Mouse (Mus musculus) urinary bladder, postnatal 0 days (tissue): ENCODE data around the gene Zfp719. TPM values are rescaled to one million over a fixed set of nuclear protein-coding genes. Genes with fewer than 3 reads are reported as not detected.

ENCODE experiments used
- polyA plus RNA-seq: library from polyadenylated mRNA; unstranded; fragments of >200 nt; fragmentation: Nextera tagmentation; extraction: Ambion mirVana; gene quantifications from 2 replicates; pipeline ENCODE4 v1.2.1, GENCODE M21; 2015

The Zfp719 gene
- 4.7 and 6.3 TPM in 2 replicates for polyA plus RNA-seq

DNA sequence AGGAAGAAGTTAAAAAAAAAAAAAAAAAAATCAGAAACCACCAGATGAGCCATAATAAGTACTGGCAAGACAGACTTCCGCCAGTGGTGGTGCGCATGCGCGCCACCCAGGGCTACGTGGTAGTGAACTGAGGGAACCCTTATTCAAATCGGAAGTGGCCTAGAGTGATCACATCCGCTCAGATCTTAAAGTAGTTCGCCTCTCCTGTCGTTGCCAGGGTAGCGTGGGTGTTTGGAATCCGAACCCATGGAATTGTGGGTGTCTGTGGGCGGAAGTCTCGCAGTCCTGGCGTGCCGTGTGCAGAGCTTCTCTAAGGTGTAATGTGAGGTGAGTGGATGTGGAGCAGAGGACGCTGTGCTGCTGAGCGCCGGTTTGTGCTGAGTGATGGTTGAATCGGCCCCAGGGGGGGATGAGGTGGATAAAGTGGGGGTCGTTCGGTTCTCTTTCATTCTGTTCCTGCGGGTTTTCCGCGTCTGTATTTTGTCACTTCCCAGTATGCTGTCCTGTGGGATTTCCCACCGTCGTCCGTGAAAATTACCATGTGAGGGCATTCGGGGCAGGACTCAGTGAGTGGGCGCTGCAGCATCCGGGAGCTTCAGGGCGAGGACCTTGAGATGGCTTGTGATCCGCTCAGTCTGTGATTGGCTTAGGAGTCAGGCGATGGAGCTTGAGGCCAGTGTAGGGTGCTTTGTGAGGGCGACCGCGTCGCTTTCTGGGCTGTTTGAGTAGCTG lies at the start of gene Zfp719:
Gene Zfp719, plus strand, starts transcription at position 171 of the 732 bp plus-strand sequence.

GRCm38 (mm10) chr7:43544225-43544977 lies 35.0 kb upstream of the Zfp719 start, which contains the start of gene Cd33:
Gene Cd33 (minus strand): TSS chr7:43544428.

DNA sequence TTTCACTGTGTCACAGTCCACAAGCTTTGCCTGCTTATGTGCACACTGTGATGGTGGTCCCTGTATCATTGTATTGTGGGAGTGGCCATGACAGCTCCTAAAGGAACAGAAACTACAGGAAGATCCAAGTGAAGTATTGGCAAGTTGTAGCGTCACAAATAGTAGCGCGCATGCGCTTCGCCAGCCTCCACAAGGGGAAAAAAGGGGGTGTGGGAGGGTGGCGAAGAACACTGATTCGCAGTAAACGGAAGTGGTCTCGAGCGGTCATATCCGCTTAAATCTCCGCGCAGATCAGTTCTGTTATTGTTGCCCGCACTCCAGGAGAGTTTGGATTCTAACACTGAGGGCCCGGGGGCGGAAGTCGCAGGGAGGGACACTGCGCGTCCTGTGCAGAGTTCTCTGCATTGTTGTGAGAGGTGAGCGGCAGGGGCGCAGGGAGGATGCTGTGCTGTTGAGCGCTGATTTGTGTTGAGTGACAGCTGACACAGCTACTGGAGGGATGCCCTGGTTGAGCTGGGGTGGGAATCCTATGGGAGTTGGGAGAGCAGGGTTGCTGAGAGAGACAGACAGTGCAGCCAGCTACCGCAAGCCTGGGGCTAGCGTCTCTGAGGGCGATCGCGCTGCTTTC lies 17.3 kb upstream of the Zfp719 start, which contains the start of gene Zfp658:
Gene Zfp658, plus strand, starts transcription at position 251 of the 628 bp plus-strand sequence.

DNA sequence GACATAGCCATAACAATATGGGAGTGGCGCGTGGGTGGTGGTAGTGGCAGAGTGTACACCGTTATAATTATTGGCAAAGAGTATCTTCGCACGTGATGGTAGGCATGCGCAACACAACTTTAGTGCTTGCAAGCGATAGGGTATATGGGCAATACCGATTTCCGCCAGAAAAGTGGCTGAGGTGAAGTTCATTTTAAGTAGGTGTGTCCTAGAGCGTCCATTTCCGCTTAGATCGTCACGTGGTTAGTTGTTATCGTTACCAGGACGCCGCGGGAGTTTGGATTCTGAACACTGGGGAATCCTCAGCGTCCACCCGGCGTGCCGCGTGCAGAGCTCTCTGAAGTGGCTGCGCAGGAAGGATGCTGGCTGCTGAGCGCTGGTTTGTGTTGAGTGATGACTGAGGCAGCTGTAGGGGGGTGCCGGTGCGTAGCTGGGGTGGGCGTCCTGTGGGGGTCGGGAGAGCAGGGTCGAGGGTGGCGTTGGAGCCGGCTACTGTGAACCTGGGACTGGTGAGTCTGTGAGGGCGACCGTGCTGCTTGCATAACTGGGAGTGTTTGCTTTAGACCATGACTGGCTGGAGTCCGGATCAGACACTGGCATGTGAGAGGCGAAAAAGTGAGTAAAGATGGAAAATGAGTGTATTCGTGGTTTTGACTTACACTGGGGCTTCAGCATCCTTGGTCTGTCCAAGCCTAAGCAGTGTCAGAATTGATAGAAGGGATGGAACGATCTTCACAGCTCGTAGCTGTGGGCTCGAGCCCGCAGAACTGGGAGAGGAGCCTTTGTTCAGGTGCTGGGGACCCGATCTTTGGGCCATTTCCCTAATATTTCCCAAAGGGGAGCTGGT lies 27.7 kb downstream of the Zfp719 start, which contains the start of gene Zfp819:
Gene Zfp819, plus strand, starts transcription at position 274 of the 847 bp plus-strand sequence.

DNA sequence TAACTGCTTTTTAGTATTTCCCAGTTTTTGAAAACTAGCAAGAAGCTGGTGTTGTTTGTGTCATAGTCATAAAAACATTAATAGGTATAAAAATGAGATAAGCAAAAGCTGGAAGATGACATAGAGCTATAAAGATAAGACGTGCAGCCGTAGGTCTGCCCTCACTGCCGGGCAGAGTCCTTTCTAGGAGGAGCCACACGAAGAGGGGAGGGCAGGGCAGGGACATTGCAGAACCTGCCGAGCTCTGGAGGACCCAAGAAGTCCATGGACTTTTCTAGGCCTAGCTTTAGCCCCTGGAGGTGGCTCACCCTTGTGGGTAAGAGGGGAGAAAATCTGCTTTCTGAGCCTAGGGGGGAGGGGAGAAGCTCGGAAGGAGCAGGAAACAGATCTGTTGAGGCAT lies 55.1 kb downstream of the Zfp719 start, which contains the start of gene Ceacam18:
Gene Ceacam18, plus strand, starts transcription at position 208 of the 400 bp plus-strand sequence.

Other genes with a start within 250 kb of the Zfp719 start
- gene Siglecf, start 228.3 kb upstream of the Zfp719 start, polyA plus RNA-seq, result 0.10 and 0.47 TPM in 2 replicates
- gene Siglecg, start 171.4 kb upstream of the Zfp719 start, polyA plus RNA-seq, result 0.25 and 0.34 TPM in 2 replicates
- not detected in 2 replicates for gene Lim2, start 151.9 kb upstream of the Zfp719 start, polyA plus RNA-seq
- 0.75 and 0.80 TPM in 2 replicates for gene Nkg7, start 142.5 kb upstream of the Zfp719 start, polyA plus RNA-seq
- not detected in 2 replicates for gene Cldnd2, start 138.8 kb upstream of the Zfp719 start, polyA plus RNA-seq
- gene Etfb, start 135.5 kb upstream of the Zfp719 start, polyA plus RNA-seq, result 302 and 307 TPM in 2 replicates
- gene Gm45233, start 135.5 kb upstream of the Zfp719 start, polyA plus RNA-seq, result 0.17 TPM in 1 of 2 replicates, not detected in the other
- 4.6 and 5.0 TPM in 2 replicates for gene Vsig10l, start 116.5 kb upstream of the Zfp719 start, polyA plus RNA-seq
- gene Iglon5, start 89.5 kb upstream of the Zfp719 start, polyA plus RNA-seq, result 0.11 and 0.19 TPM in 2 replicates
- gene 4931406B18Rik, start 73.7 kb upstream of the Zfp719 start, polyA plus RNA-seq, result not detected in 2 replicates
- 2.0 and 5.1 TPM in 2 replicates for gene Cd33, start 35.2 kb upstream of the Zfp719 start, polyA plus RNA-seq
- 1.00 and 1.0 TPM in 2 replicates for gene Zfp658, start 17.4 kb upstream of the Zfp719 start, polyA plus RNA-seq
- gene Zfp819, start 27.6 kb downstream of the Zfp719 start, polyA plus RNA-seq, result 0.07 TPM in 1 of 2 replicates, not detected in the other
- not detected in 2 replicates for gene Ceacam18, start 55.1 kb downstream of the Zfp719 start, polyA plus RNA-seq
- 0.70 and 1.1 TPM in 2 replicates for gene Siglece, start 80.6 kb downstream of the Zfp719 start, polyA plus RNA-seq
- 7.5 and 8.4 TPM in 2 replicates for gene Ctu1, start 92.4 kb downstream of the Zfp719 start, polyA plus RNA-seq
- 0.14 TPM in 1 of 2 replicates, not detected in the other for gene Klk14, start 110.8 kb downstream of the Zfp719 start, polyA plus RNA-seq
- 0.13 and 0.15 TPM in 2 replicates for gene Klk13, start 133.0 kb downstream of the Zfp719 start, polyA plus RNA-seq
- not detected in 2 replicates for gene Klk12, start 189.3 kb downstream of the Zfp719 start, polyA plus RNA-seq
- 0.17 TPM in 1 of 2 replicates, not detected in the other for gene Klk11, start 195.0 kb downstream of the Zfp719 start, polyA plus RNA-seq
- 0.91 and 1.4 TPM in 2 replicates for gene Klk10, start 201.4 kb downstream of the Zfp719 start, polyA plus RNA-seq
- 0.11 and 0.17 TPM in 2 replicates for gene Klk9, start 212.3 kb downstream of the Zfp719 start, polyA plus RNA-seq
- 10.9 and 17.2 TPM in 2 replicates for gene Klk8, start 218.0 kb downstream of the Zfp719 start, polyA plus RNA-seq
- gene Klk7, start 231.7 kb downstream of the Zfp719 start, polyA plus RNA-seq, result not detected in 2 replicates
- gene Klk6, start 244.9 kb downstream of the Zfp719 start, polyA plus RNA-seq, result 0.40 and 0.65 TPM in 2 replicates